Mouse (Mus musculus) neural tube, embryonic 15.5 days (tissue): Measurements from ENCODE around the gene Gm49318. TPM values are rescaled to one million over a fixed set of nuclear protein-coding genes. Genes with fewer than 3 reads are reported as not detected.

Experiments
- ATAC-seq: fragments of 200-750 bp; cut with Nextera tagmentation; 2 replicates; pipeline ENCODE4 v1.8.0; 2017; ENCODE audit warnings: mild to moderate bottlenecking, moderate TSS enrichment, moderate library complexity; ENCODE audit not compliant: low FRiP score
- H3K27ac ChIP-seq: fragments of 300-500 bp; sonication (generic); replicated peaks from 2 replicates; pipeline ENCODE4 v1.5.1; 2015; ENCODE audit warnings: mild to moderate bottlenecking, inconsistent platforms
- H3K27me3 ChIP-seq: fragments of 300-500 bp; sonication (generic); replicated peaks from 2 replicates; pipeline ENCODE4 v1.6.1; 2015; ENCODE audit warnings: inconsistent platforms
- H3K36me3 ChIP-seq: fragments of 300-500 bp; sonication (generic); 2 replicates; pipeline ENCODE4 v1.6.1; 2015; ENCODE audit warnings: inconsistent platforms
- H3K4me1 ChIP-seq: fragments of 300-500 bp; sonication (generic); 2 replicates; pipeline ENCODE4 v1.6.1; 2015; ENCODE audit warnings: inconsistent platforms
- H3K4me2 ChIP-seq: fragments of 300-500 bp; sonication (generic); 2 replicates; pipeline ENCODE4 v1.6.1; 2015; ENCODE audit warnings: inconsistent platforms, mild to moderate bottlenecking, moderate library complexity
- H3K4me3 ChIP-seq: fragments of 300-500 bp; sonication (generic); replicated peaks from 2 replicates; pipeline ENCODE4 v1.5.1; 2015; ENCODE audit warnings: mild to moderate bottlenecking, inconsistent platforms
- H3K9ac ChIP-seq: fragments of 300-500 bp; sonication (generic); replicated peaks from 2 replicates; pipeline ENCODE4 v1.6.1; 2015; ENCODE audit warnings: mild to moderate bottlenecking, inconsistent platforms
- H3K9me3 ChIP-seq: fragments of 300-500 bp; sonication (generic); replicated peaks from 2 replicates; pipeline ENCODE4 v1.6.1; 2016; ENCODE audit warnings: inconsistent platforms
- WGBS: fragments of 180-500 bp; shearing (Covaris S2); methylation state at CpG from one replicate; pipeline ENCODE4 v1.1.7; 2015; ENCODE audit warnings: mixed read lengths; 5-methylcytosine and 5-hydroxymethylcytosine counted together
- microRNA-seq: library from miRNA; unstranded; fragments of <30 nt; microRNA quantifications from one replicate; pipeline ENCODE4, GENCODE M21; 2017
- polyA plus RNA-seq: library from polyadenylated mRNA; unstranded; fragments of >200 nt; fragmentation: Nextera tagmentation; extraction: Ambion mirVana; gene quantifications from 2 replicates; pipeline ENCODE4 v1.2.1, GENCODE M21; 2015

Gm49318 gene
- polyA plus RNA-seq, 1 experiment from 2014 or later, result not detected

- WGBS, result 1% methylated on average over 40 of the region's 42 CpGs
- H3K9ac ChIP-seq, result peak within 1 kb of the TSS; percentile 17
Measured at GRCm38 (mm10) chr9:21989230-21990110, 81.6 kb downstream of the Gm49318 start, which contains the start of gene Rgl3. Rgl3 (minus strand) TSS chr9:21989446.

GRCm38 (mm10) chr9:21988421-21989101 lies 82.5 kb downstream of the Gm49318 start:
- Histone ChIP-seq H3K9me3 (no peaks in the 10 kb centered on the region), H3K9ac (peak overlapping the region; percentile 17), H3K27ac (no peak overlapping the region), H3K27me3 (peaks cover 61% of the 10 kb centered on the region), H3K4me3 (peak overlapping the region; percentile 34), H3K4me2 (peak overlapping the region; percentile 62), H3K36me3 (no peaks in the 10 kb centered on the region), H3K4me1 (peaks cover 25% of the 10 kb centered on the region)
- no peak for ATAC-seq
- under 1% methylated on average over 32 of the region's 32 CpGs for WGBS

More at GRCm38 (mm10) chr9:21989230-21990110, 81.6 kb downstream of the Gm49318 start, which contains the start of gene Rgl3:
- Histone ChIP-seq H3K27me3 (peaks cover 61% of the 10 kb centered on the region), H3K9me3 (no peaks in the 10 kb centered on the region), H3K27ac (no peak within 1 kb of the TSS), H3K4me3 (peak within 1 kb of the TSS; percentile 34), H3K4me2 (peak within 1 kb of the TSS; percentile 62), H3K36me3 (no peaks in the 10 kb centered on the region), H3K4me1 (peaks cover 25% of the 10 kb centered on the region)
- peak; percentile 19; the same call in 1 of the 2 replicates for ATAC-seq

GRCm38 (mm10) chr9:21987592-21988342 lies 83.3 kb downstream of the Gm49318 start:
- Histone ChIP-seq H3K9ac (0 out of 2 replicates have a peak overlapping the region, but pooled peaks have one; percentile 17), H3K27ac (no peak overlapping the region), H3K4me3 (peak overlapping the region; percentile 34), H3K4me2 (peak overlapping the region; percentile 62), H3K4me1 (peaks cover 25% of the 10 kb centered on the region), H3K9me3 (no peaks in the 10 kb centered on the region), H3K36me3 (no peaks in the 10 kb centered on the region), H3K27me3 (peaks cover 61% of the 10 kb centered on the region)
- 11% methylated on average over 32 of the region's 36 CpGs for WGBS
- no peak for ATAC-seq

Small RNA genes lying within 50 kb of the gene (microRNA-seq; reads per million reads assigned to microRNA genes)
- gene Mir7084, result not detected

Other genes starting within 250 kb of the Gm49318 start
- gene Angptl8, start 235.7 kb downstream of the Gm49318 start, polyA plus RNA-seq, result 0.42 and 1.1 TPM in 2 replicates
- gene Dock6, start 218.6 kb downstream of the Gm49318 start, polyA plus RNA-seq, result 14.0 and 22.5 TPM in 2 replicates
- gene Rab3d, start 153.1 kb downstream of the Gm49318 start, polyA plus RNA-seq, result 23.6 and 24.7 TPM in 2 replicates
- 8.9 and 10.0 TPM in 2 replicates for gene Ccdc159, start 143.8 kb downstream of the Gm49318 start, polyA plus RNA-seq
- gene Tmem205, start 143.7 kb downstream of the Gm49318 start, polyA plus RNA-seq, result 52.8 and 54.6 TPM in 2 replicates
- gene Plppr2, start 134.2 kb downstream of the Gm49318 start, polyA plus RNA-seq, result 86.4 and 100 TPM in 2 replicates
- gene Swsap1, start 115.5 kb downstream of the Gm49318 start, polyA plus RNA-seq, result 9.5 and 10.8 TPM in 2 replicates
- 1.0 and 2.2 TPM in 2 replicates for gene Epor, start 107.8 kb downstream of the Gm49318 start, polyA plus RNA-seq
- gene Rgl3, start 81.8 kb downstream of the Gm49318 start, polyA plus RNA-seq, result 1.6 and 4.6 TPM in 2 replicates
- 4.0 and 4.5 TPM in 2 replicates for gene Ccdc151, start 68.6 kb downstream of the Gm49318 start, polyA plus RNA-seq
- 93.8 and 99.4 TPM in 2 replicates for gene Prkcsh, start 68.5 kb downstream of the Gm49318 start, polyA plus RNA-seq
- 67.4 and 96.9 TPM in 2 replicates for gene Elavl3, start 19.2 kb downstream of the Gm49318 start, polyA plus RNA-seq
- 17.3 and 18.6 TPM in 2 replicates for gene Zfp653, start 117 bp upstream of the Gm49318 start, polyA plus RNA-seq
- gene Ecsit, start 14.2 kb upstream of the Gm49318 start, polyA plus RNA-seq, result 63.9 and 65.5 TPM in 2 replicates
- 0.84 and 34.2 TPM in 2 replicates for gene Cnn1, start 28.0 kb upstream of the Gm49318 start, polyA plus RNA-seq
- 183 and 193 TPM in 2 replicates for gene Elof1, start 45.9 kb upstream of the Gm49318 start, polyA plus RNA-seq
- gene Acp5, start 64.5 kb upstream of the Gm49318 start, polyA plus RNA-seq, result 1.0 and 7.1 TPM in 2 replicates
- 92.5 and 97.0 TPM in 2 replicates for gene Pigyl, start 85.6 kb upstream of the Gm49318 start, polyA plus RNA-seq
- gene Zfp872, start 116.8 kb upstream of the Gm49318 start, polyA plus RNA-seq, result 0.42 and 0.58 TPM in 2 replicates
- gene Zfp809, start 154.5 kb upstream of the Gm49318 start, polyA plus RNA-seq, result 8.8 and 14.0 TPM in 2 replicates
- 6.8 and 7.6 TPM in 2 replicates for gene Zfp599, start 188.6 kb upstream of the Gm49318 start, polyA plus RNA-seq
- 27.0 and 28.8 TPM in 2 replicates for gene Zfp810, start 236.4 kb upstream of the Gm49318 start, polyA plus RNA-seq